In genomic region chr3:64039818-64040784, GRCm38 (mm10) we compare ENCODE assay signal across 8 mouse cellular contexts. TPM values are rescaled to one million over a fixed set of nuclear protein-coding genes. Genes with fewer than 3 reads are reported as not detected.
DNase-seq lines count a peak whose midpoint lies in the region; ATAC-seq and TF ChIP-seq lines count a peak whose summit lies in the region.

No protein-coding gene starts in this region.

- H3K9ac ChIP-seq in ES-Bruce4 (ENCODE audit: low read depth, poor library complexity, severe bottlenecking): peak overlapping the region; percentile 50
- peak overlapping the region; percentile 59 for H3K9ac ChIP-seq in forebrain, embryonic 14.5 days (ENCODE audit: low read length)
- H3K9ac ChIP-seq in liver, embryonic 16.5 days (ENCODE audit: low read depth, low read length): no peak overlapping the region

- no peaks in the 10 kb centered on the region for H3K4me1 ChIP-seq in ES-Bruce4 (ENCODE audit: control insufficient read depth, insufficient read depth, low read length)
- H3K4me1 ChIP-seq in forebrain, embryonic 14.5 days (ENCODE audit: control insufficient read depth, insufficient read depth, low read length): no peaks in the 10 kb centered on the region; the same call in 1 of the 2 replicates
- no peaks in the 10 kb centered on the region for H3K4me1 ChIP-seq in liver, embryonic 16.5 days (ENCODE audit: control insufficient read depth, low read depth, low read length)
- H3K4me1 ChIP-seq in olfactory bulb, adult 2 months (ENCODE audit: control insufficient read depth, insufficient read depth, low read length): no peaks in the 10 kb centered on the region
- no peaks in the 10 kb centered on the region for H3K4me1 ChIP-seq in thymus, adult 2 months (replicated peaks; ENCODE audit: control insufficient read depth, insufficient read depth, low read length)

- DNase-seq in forebrain, embryonic 14.5 days (ENCODE audit: low spot score): peak; percentile 94
- peak; percentile 88 to 92 for DNase-seq in heart, postnatal 10 days
- DNase-seq in large intestine, adult 2 months (ENCODE audit: low read depth, low spot score): peak; percentile 59
- DNase-seq in thymus, adult 2 months: peak; percentile 53

- no peaks in the 10 kb centered on the region for H3K9me3 ChIP-seq in ES-Bruce4 (replicated peaks; ENCODE audit: control insufficient read depth, insufficient read depth, low read length, poor library complexity, severe bottlenecking)
- H3K9me3 ChIP-seq in forebrain, embryonic 14.5 days (replicated peaks; ENCODE audit: control insufficient read depth, low read length): no peaks in the 10 kb centered on the region
- H3K9me3 ChIP-seq in liver, embryonic 16.5 days (replicated peaks; ENCODE audit: control insufficient read depth, low read length): no peaks in the 10 kb centered on the region

- ATAC-seq in cerebellum, adult (ENCODE audit: insufficient number of reproducible peaks, low FRiP score, low TSS enrichment): peak; percentile 93
- peak; percentile 93 for ATAC-seq in forebrain, embryonic 14.5 days
- ATAC-seq in liver, embryonic 16.5 days (ENCODE audit: low read depth): peak; percentile 39; the same call in 1 of the 2 replicates

- H3K4me2 ChIP-seq in forebrain, embryonic 14.5 days (ENCODE audit: low read length): peak overlapping the region; percentile 71
- peak overlapping the region; percentile 47 for H3K4me2 ChIP-seq in liver, embryonic 16.5 days (ENCODE audit: low read depth, low read length)

- intact Hi-C loops in heart, postnatal 10 days (cut with DNase I): loop anchor here (1.0 to 2.0 kb wide), 2 partner anchors 266 to 751 kb away; no protein-coding TSS in a partner anchor

- WGBS in forebrain, embryonic 14.5 days: 6% methylated on average over 25 of the region's 25 CpGs
- WGBS in large intestine, adult 2 months: 13% methylated on average over 25 of the region's 25 CpGs
- 18% methylated on average over 25 of the region's 25 CpGs for WGBS in liver, embryonic 16.5 days (ENCODE audit: insufficient replicate concordance)
- 7% methylated on average over 25 of the region's 25 CpGs for WGBS in olfactory bulb, adult 2 months
- 39% methylated on average over 25 of the region's 25 CpGs for WGBS in thymus, adult 2 months

- TF ChIP-seq CTCF in ES-Bruce4 (IDR thresholded peaks at IDR 0.05; ENCODE audit: low read depth, low read length): peak; percentile 64
- TF ChIP-seq CTCF in olfactory bulb, adult 2 months (IDR thresholded peaks at IDR 0.05; ENCODE audit: insufficient read depth, low read depth, low read length): peak; percentile 63; the same call in 1 of the 2 replicates
- no peak for TF ChIP-seq CTCF in thymus, adult 2 months (IDR thresholded peaks at IDR 0.05; ENCODE audit: borderline replicate concordance, control insufficient read depth, extremely low read depth, insufficient read depth, low read length, poor library complexity)

- H3K27me3 ChIP-seq in ES-Bruce4 (ENCODE audit: control insufficient read depth, insufficient read depth, low read length, poor library complexity, severe bottlenecking): no peaks in the 10 kb centered on the region
- no peaks in the 10 kb centered on the region for H3K27me3 ChIP-seq in forebrain, embryonic 14.5 days (replicated peaks; ENCODE audit: control insufficient read depth, insufficient read depth, low read length)
- H3K27me3 ChIP-seq in liver, embryonic 16.5 days (ENCODE audit: control insufficient read depth, insufficient read depth, low read depth, low read length): no peaks in the 10 kb centered on the region
- H3K27me3 ChIP-seq in thymus, adult 2 months (ENCODE audit: control insufficient read depth, insufficient read depth, low read length): no peaks in the 10 kb centered on the region

- no peak for TF ChIP-seq POLR2A in ES-Bruce4 (IDR thresholded peaks at IDR 0.05; ENCODE audit: insufficient read depth, low read length)
- TF ChIP-seq POLR2A in olfactory bulb, adult 2 months (IDR thresholded peaks at IDR 0.05; ENCODE audit: insufficient read depth, low read depth, low read length): no peak
- no peak for TF ChIP-seq POLR2A in thymus, adult 2 months (IDR thresholded peaks at IDR 0.05; ENCODE audit: control insufficient read depth, extremely low read depth, insufficient read depth, low read length, poor library complexity)

- no peak overlapping the region for H3K27ac ChIP-seq in ES-Bruce4 (ENCODE audit: insufficient read depth, low read length)
- H3K27ac ChIP-seq in forebrain, embryonic 14.5 days (ENCODE audit: low read depth, low read length): no peak overlapping the region
- H3K27ac ChIP-seq in liver, embryonic 16.5 days (ENCODE audit: low read length): no peak overlapping the region
- H3K27ac ChIP-seq in olfactory bulb, adult 2 months (ENCODE audit: insufficient read depth, low read depth, low read length): no peak overlapping the region
- H3K27ac ChIP-seq in thymus, adult 2 months (ENCODE audit: control insufficient read depth, insufficient read depth, low read length): no peak overlapping the region

- no peaks in the 10 kb centered on the region for H3K36me3 ChIP-seq in ES-Bruce4 (ENCODE audit: control insufficient read depth, insufficient read depth, low read length, poor library complexity, severe bottlenecking)
- H3K36me3 ChIP-seq in forebrain, embryonic 14.5 days (ENCODE audit: control insufficient read depth, insufficient read depth, low read length): no peaks in the 10 kb centered on the region
- no peaks in the 10 kb centered on the region for H3K36me3 ChIP-seq in liver, embryonic 16.5 days (ENCODE audit: control insufficient read depth, insufficient read depth)
- no peaks in the 10 kb centered on the region for H3K36me3 ChIP-seq in thymus, adult 2 months (ENCODE audit: control insufficient read depth, insufficient read depth, low read length)

- TF ChIP-seq EP300 in ES-Bruce4 (IDR thresholded peaks at IDR 0.05; ENCODE audit: insufficient read depth, low read depth, low read length): no peak

- peak overlapping the region; percentile 49 for H3K4me3 ChIP-seq in ES-Bruce4 (ENCODE audit: low read depth, low read length)
- peak overlapping the region; percentile 32 for H3K4me3 ChIP-seq in forebrain, embryonic 14.5 days (ENCODE audit: low read depth, low read length)
- peak overlapping the region; percentile 43 for H3K4me3 ChIP-seq in liver, embryonic 16.5 days (ENCODE audit: low read depth, low read length)
- H3K4me3 ChIP-seq in olfactory bulb, adult 2 months (ENCODE audit: insufficient read depth, low read depth, low read length): peak overlapping the region; percentile 33
- no peak overlapping the region for H3K4me3 ChIP-seq in thymus, adult 2 months (ENCODE audit: control insufficient read depth, insufficient read depth, low read length)

RNA-seq across cellular contexts. Expression of gene Vmn2r1, which starts 41.2 kb away (rescaled TPM):
- polyA plus RNA-seq in ES-Bruce4 (2011; ENCODE audit: insufficient read depth, insufficient read length, low read depth, missing spikeins): 0.46 and 0.63 TPM in 2 replicates
- 0.13 and 0.32 TPM in 2 replicates for polyA plus RNA-seq in forebrain, embryonic 14.5 days (2014; fragmentation: Nextera tagmentation; extraction: Ambion mirVana)
- under 1 TPM; 0.10 to 0.12 TPM for total RNA-seq in heart, postnatal 10 days (2021)
- not detected in 2 replicates for polyA plus RNA-seq in large intestine, adult 2 months (2012; rRNA removed)
- not detected in 2 replicates for polyA plus RNA-seq in liver, embryonic 16.5 days (2015; fragmentation: Nextera tagmentation; extraction: Ambion mirVana)
- not detected in 2 replicates for polyA plus RNA-seq in olfactory bulb, adult 2 months (2012; ENCODE audit: insufficient read depth, insufficient read length, low replicate concordance, missing spikeins)
- polyA plus RNA-seq in thymus, adult 2 months (2012; rRNA removed): 0.01 and 0.03 TPM in 2 replicates

Comparison
In these comparisons a context has a peak if more than half of its experiments do, and no peak if none do; other contexts are left out.
1. ATAC-seq: peak in every context shown above with its lines; median percentile 93 in cerebellum, adult; 93 in forebrain, embryonic 14.5 days; 39 in liver, embryonic 16.5 days.